Mouse (Mus musculus) kidney, adult 2 months (tissue): ENCODE data around the gene Ino80. TPM values are rescaled to one million over a fixed set of nuclear protein-coding genes. Genes with fewer than 3 reads are reported as not detected.

Experiments
- DNase-seq: peaks from one replicate; pipeline ENCODE4 v3.0.0; 2021
- H3K27ac ChIP-seq: fragments of 200-500 bp; 2 replicates; pipeline ENCODE4 v1.5.1; 2012; ENCODE audit warnings: low read depth, low read length, control low read depth, inconsistent platforms; ENCODE audit not compliant: insufficient read depth
- H3K27me3 ChIP-seq: fragments of 200-500 bp; replicated peaks from 2 replicates; pipeline ENCODE4 v1.6.1; 2012; ENCODE audit warnings: mild to moderate bottlenecking, moderate library complexity, low read length, inconsistent platforms; ENCODE audit not compliant: control insufficient read depth, insufficient read depth
- H3K36me3 ChIP-seq: fragments of 200-500 bp; 2 replicates; pipeline ENCODE4 v1.6.1; 2012; ENCODE audit warnings: mild to moderate bottlenecking, moderate library complexity, low read length, inconsistent platforms; ENCODE audit not compliant: control insufficient read depth, insufficient read depth
- H3K4me1 ChIP-seq: fragments of 200-500 bp; 2 replicates; pipeline ENCODE4 v1.6.1; 2011; ENCODE audit warnings: low read length; ENCODE audit not compliant: control insufficient read depth, insufficient read depth
- H3K4me3 ChIP-seq: fragments of 200-500 bp; 2 replicates; pipeline ENCODE4 v1.5.1; 2011; ENCODE audit warnings: mild to moderate bottlenecking, low read depth, low read length, control low read depth; ENCODE audit not compliant: insufficient read depth
- CTCF ChIP-seq: fragments of 200-500 bp; conservative IDR thresholded peaks from 2 replicates; pipeline ENCODE4 v1.5.1; 2011; ENCODE audit warnings: low read depth, mild to moderate bottlenecking, control low read depth, low read length, moderate library complexity, mixed read lengths; ENCODE audit not compliant: insufficient read depth, insufficient read length
- POLR2A ChIP-seq: fragments of 200-500 bp; IDR thresholded peaks from one replicate; pipeline ENCODE4 v1.6.1; 2011; ENCODE audit warnings: low read depth, low read length, control low read depth
- WGBS: fragments of 180-500 bp; shearing (Covaris S2); methylation state at CpG from one replicate; pipeline ENCODE4 v1.1.7; 2018; 5-methylcytosine and 5-hydroxymethylcytosine counted together
- polyA plus RNA-seq: library from polyadenylated mRNA; depleted of rRNA; stranded (reverse); fragments of >200 nt; gene quantifications from 2 replicates; pipeline ENCODE4 v1.2.3, GENCODE M21; 2012

The Ino80 gene
- polyA plus RNA-seq, 1 experiment, result 6.5 TPM

- no peak overlapping the region for H3K4me3 ChIP-seq
- no peak overlapping the region for H3K27ac ChIP-seq
- 44% methylated on average over 4 of the region's 4 CpGs for WGBS
- no peaks in the 10 kb centered on the region for H3K36me3 ChIP-seq
- no peak for TF ChIP-seq POLR2A
- TF ChIP-seq CTCF, result no peak
- H3K27me3 ChIP-seq, result no peaks in the 10 kb centered on the region
- H3K4me1 ChIP-seq, result peaks cover 8% of the 10 kb centered on the region; the same call in 1 of the 2 replicates
- DNase-seq, result no peak
These were observed 9.0 kb upstream of the Ino80 start for GRCm38 (mm10) chr2:119486488-119486887.

GRCm38 (mm10) chr2:119482307-119482706, 4.8 kb upstream of the Ino80 start:
- H3K27me3 ChIP-seq, result no peaks in the 10 kb centered on the region
- H3K4me1 ChIP-seq, result peaks cover 10% of the 10 kb centered on the region; the same call in 1 of the 2 replicates
- no peak for TF ChIP-seq POLR2A
- TF ChIP-seq CTCF, result no peak
- H3K4me3 ChIP-seq, result no peak overlapping the region
- peak overlapping the region; percentile 93 for H3K27ac ChIP-seq
- WGBS, result 35% methylated on average over 1 of the region's 1 CpGs
- no peaks in the 10 kb centered on the region for H3K36me3 ChIP-seq
- DNase-seq, result peak; percentile 88

GRCm38 (mm10) chr2:119478397-119478749, 886 bp upstream of the Ino80 start:
- TF ChIP-seq CTCF (no peak), POLR2A (no peak)

GRCm38 (mm10) chr2:119476621-119477391, 681 bp downstream of the Ino80 start:
- peak; percentile 84 for DNase-seq
- H3K4me3 ChIP-seq, result peak overlapping the region; percentile 74
- H3K27me3 ChIP-seq, result no peaks in the 10 kb centered on the region
- peak overlapping the region; percentile 37 for H3K27ac ChIP-seq
- no peak for TF ChIP-seq POLR2A
- no peak for TF ChIP-seq CTCF
- WGBS, result under 1% methylated on average over 44 of the region's 44 CpGs
- H3K4me1 ChIP-seq, result peaks cover 3% of the 10 kb centered on the region; the same call in 1 of the 2 replicates
- H3K36me3 ChIP-seq, result no peaks in the 10 kb centered on the region

More at GRCm38 (mm10) chr2:119478397-119478749, 886 bp upstream of the Ino80 start:
- Histone ChIP-seq H3K27ac (peak overlapping the region; percentile 98), H3K4me1 (peaks cover 10% of the 10 kb centered on the region; the same call in 1 of the 2 replicates), H3K4me3 (peak overlapping the region; percentile 94), H3K27me3 (no peaks in the 10 kb centered on the region), H3K36me3 (no peaks in the 10 kb centered on the region)
- no peak for DNase-seq
- WGBS, result 8% methylated on average over 9 of the region's 9 CpGs

- TF ChIP-seq POLR2A (no peak), CTCF (no peak)
- 6% methylated on average over 7 of the region's 7 CpGs for WGBS
- no peaks in the 10 kb centered on the region for H3K27me3 ChIP-seq
- no peaks in the 10 kb centered on the region for H3K36me3 ChIP-seq
- peaks cover 3% of the 10 kb centered on the region; the same call in 1 of the 2 replicates for H3K4me1 ChIP-seq
- 0 out of 2 replicates have a peak overlapping the region, but pooled peaks have one; percentile 39 for H3K27ac ChIP-seq
- DNase-seq, result no peak
- H3K4me3 ChIP-seq, result peak overlapping the region; percentile 74; the same call in 1 of the 2 replicates
These were observed 1.3 kb downstream of the Ino80 start for GRCm38 (mm10) chr2:119476166-119476565.

- 43% methylated on average over 4 of the region's 4 CpGs for WGBS
- H3K27ac ChIP-seq, result peak overlapping the region; percentile 56; the same call in 1 of the 2 replicates
- DNase-seq, result peak; percentile 55
- H3K4me1 ChIP-seq, result peaks cover 6% of the 10 kb centered on the region; the same call in 1 of the 2 replicates
- TF ChIP-seq CTCF (no peak), POLR2A (no peak)
- H3K27me3 ChIP-seq, result no peaks in the 10 kb centered on the region
- no peaks in the 10 kb centered on the region for H3K36me3 ChIP-seq
- H3K4me3 ChIP-seq, result no peak overlapping the region
These were observed 13.5 kb downstream of the Ino80 start for GRCm38 (mm10) chr2:119463945-119464344.

- no peak for DNase-seq
- Histone ChIP-seq H3K36me3 (no peaks in the 10 kb centered on the region), H3K27me3 (no peaks in the 10 kb centered on the region), H3K4me1 (peaks cover 6% of the 10 kb centered on the region; the same call in 1 of the 2 replicates), H3K27ac (no peak overlapping the region), H3K4me3 (no peak overlapping the region)
- WGBS, result 76% methylated on average over 5 of the region's 5 CpGs
- TF ChIP-seq POLR2A, result no peak
- TF ChIP-seq CTCF, result no peak
These were observed 14.2 kb downstream of the Ino80 start for GRCm38 (mm10) chr2:119463114-119463775.
